Mouse (Mus musculus): ENCODE measurements around the gene Srm. TPM values are rescaled to one million over a fixed set of nuclear protein-coding genes. Genes with fewer than 3 reads are reported as not detected.
A peak's percentile ranks its signal among the peaks of the same experiment; 100 is the strongest.

The Srm gene
- 183 and 192 TPM in 2 replicates for polyA plus RNA-seq (2015; fragmentation: Nextera tagmentation; extraction: Ambion mirVana)

DNA sequence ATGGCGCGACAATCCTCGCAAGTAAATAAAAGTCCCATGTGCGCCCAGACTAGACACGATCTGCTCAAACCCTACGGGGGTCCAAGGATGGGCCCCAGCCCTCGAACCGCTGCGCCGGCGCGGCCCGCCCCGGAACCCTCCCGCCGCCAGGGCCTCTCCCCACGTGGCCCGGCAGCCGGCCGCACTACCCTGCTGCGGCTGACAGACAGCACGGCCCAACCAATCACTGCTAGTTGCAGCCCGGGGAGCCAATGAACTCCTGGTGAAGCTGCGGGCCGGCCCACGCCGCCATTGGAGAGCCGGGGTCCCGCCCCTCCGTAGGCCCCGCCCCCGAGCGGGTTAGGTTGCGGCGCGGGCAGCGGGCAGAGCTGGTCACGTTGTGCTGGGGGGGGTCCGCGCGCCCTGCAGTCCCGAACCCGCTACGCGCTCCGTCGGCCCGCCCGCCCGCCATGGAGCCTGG lies at the start of gene Srm:
Srm (plus strand) TSS at position 333 of the 460 bp plus-strand sequence.
- Histone ChIP-seq H3K9me3 (no peaks in the 10 kb centered on the region), H3K4me3 (peak within 1 kb of the TSS; percentile 99), H3K4me1 (peaks cover 34% of the 10 kb centered on the region), H3K4me2 (peak within 1 kb of the TSS; percentile 77), H3K27me3 (no peaks in the 10 kb centered on the region), H3K9ac (peak within 1 kb of the TSS; percentile 90), H3K27ac (peak within 1 kb of the TSS; percentile 83), H3K36me3 (peaks cover 31% of the 10 kb centered on the region)
- WGBS = under 1% methylated on average over 49 of the region's 50 CpGs
- ATAC-seq (ENCODE audit: borderline replicate concordance, extremely low read depth, low FRiP score, low TSS enrichment) = peak; percentile 99

DNA sequence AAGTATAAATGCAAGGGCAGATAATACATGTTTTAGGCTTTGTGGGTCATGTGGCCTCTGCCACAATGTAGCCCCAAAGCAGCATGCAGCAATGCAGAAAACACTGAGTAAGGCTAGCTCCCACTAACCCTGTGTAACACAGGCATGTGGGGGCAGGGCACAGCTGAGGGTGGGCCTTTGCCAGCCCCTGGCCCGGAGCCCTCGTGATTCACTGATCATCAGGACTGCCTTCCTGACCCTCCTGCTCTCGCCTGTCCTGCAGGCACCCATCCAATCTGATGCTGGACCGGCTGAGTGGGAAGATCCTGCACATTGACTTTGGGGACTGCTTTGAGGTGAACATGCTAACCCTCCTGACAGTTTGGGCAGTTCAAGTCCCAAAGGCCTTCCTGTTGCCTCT lies 42.2 kb upstream of the Srm start:
- ATAC-seq (ENCODE audit: borderline replicate concordance, extremely low read depth, low FRiP score, low TSS enrichment) = no peak
- WGBS = 82% methylated on average over 4 of the region's 4 CpGs
- Histone ChIP-seq H3K4me3 (no peak overlapping the region), H3K9me3 (no peaks in the 10 kb centered on the region), H3K36me3 (peaks cover 85% of the 10 kb centered on the region), H3K27me3 (no peaks in the 10 kb centered on the region), H3K4me1 (no peaks in the 10 kb centered on the region), H3K4me2 (no peak overlapping the region), H3K27ac (no peak overlapping the region), H3K9ac (no peak overlapping the region)

DNA sequence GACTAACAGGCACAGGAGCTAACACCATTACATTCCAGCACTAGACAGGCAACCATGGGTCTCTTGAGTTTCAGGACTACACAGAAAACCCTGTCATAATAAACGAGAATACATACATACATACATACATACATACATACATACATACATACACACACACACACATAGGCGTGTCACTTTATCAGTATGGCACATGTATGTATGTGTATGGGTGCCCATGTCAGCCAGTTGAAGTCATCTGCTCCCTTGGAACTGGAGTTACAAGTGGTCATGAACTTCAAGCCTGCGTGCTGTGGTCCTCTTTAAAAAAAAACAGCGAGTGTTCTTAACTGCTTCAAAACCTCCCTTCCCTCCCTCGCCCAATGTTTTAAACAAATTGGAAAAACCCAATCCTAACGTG lies 33.5 kb upstream of the Srm start:
- peaks cover 7% of the 10 kb centered on the region; the same call in 1 of the 2 replicates for H3K4me1 ChIP-seq
- peak; percentile 41; the same call in 1 of the 2 replicates for ATAC-seq (ENCODE audit: borderline replicate concordance, extremely low read depth, low FRiP score, low TSS enrichment)
- peak overlapping the region; percentile 77 for H3K4me2 ChIP-seq
- H3K9me3 ChIP-seq = no peaks in the 10 kb centered on the region
- H3K9ac ChIP-seq = peak overlapping the region; percentile 91
- H3K4me3 ChIP-seq = peak overlapping the region; percentile 84
- no peaks in the 10 kb centered on the region for H3K27me3 ChIP-seq
- 27% methylated on average over 6 of the region's 6 CpGs for WGBS
- H3K27ac ChIP-seq = peak overlapping the region; percentile 89
- peaks cover 49% of the 10 kb centered on the region for H3K36me3 ChIP-seq

DNA sequence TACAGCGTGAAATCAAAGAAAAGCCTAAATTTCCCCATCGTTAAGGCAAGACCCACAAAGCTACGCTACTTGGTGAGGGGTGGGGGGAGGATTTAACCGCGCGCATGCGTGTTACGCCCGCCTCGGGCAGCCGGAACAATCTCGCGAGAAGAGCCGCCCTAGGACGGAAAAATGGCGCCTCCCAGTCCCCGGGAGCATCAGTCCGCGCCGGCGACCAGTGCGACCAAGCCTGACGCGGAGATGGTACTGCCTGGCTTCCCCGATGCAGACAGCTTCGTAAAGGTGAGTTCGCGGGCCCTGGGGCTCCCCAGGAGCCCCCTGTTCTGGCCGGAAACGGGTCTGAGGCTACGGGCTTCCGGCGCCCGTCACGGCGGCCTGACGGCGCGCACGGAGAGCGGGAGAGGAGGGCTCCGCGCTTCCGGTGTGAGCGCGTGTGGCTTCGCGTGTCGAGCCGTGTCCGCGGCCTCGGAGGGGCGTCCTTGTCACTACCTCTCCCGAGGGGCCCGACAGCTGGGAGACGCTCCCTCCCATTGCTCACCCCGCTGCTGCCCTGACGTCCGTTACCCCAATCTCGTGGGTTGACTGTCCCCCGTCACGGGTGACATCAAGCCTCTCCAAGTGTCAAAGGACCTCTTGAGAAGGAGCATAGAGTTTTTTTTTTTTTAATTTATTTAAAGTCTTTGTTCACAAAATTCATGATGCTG lies 32.9 kb upstream of the Srm start, which contains the start of gene Exosc10:
Exosc10 (plus strand) TSS at position 133 of the 704 bp plus-strand sequence.
- no peaks in the 10 kb centered on the region for H3K27me3 ChIP-seq
- under 1% methylated on average over 63 of the region's 63 CpGs for WGBS

DNA sequence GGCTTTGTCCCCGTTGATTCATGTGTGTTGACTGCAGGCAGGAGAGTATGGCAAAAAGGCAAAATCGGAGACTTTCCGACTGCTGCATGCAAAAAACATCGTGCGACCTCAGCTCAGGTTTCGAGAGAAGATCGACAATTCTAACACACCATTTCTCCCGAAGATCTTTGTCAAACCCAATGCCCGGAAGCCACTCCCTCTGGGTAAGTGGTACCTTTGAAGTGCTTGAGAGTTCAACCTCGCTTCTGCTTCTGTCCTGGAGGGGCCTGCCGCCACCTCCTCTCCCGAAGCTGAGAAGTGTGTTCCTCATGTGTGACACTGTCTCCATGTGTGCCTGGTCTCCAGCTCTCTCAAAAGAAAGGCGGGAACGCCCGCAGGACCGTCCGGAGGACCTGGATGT lies 28.6 kb upstream of the Srm start:
- no peak overlapping the region for H3K4me3 ChIP-seq

More for the DNA sequence above, 32.9 kb upstream of the Srm start, which contains the start of gene Exosc10:
- peak within 1 kb of the TSS; percentile 84 for H3K4me3 ChIP-seq
- H3K4me1 ChIP-seq = peaks cover 7% of the 10 kb centered on the region; the same call in 1 of the 2 replicates
- H3K27ac ChIP-seq = peak within 1 kb of the TSS; percentile 89
- H3K9me3 ChIP-seq = no peaks in the 10 kb centered on the region
- H3K9ac ChIP-seq = peak within 1 kb of the TSS; percentile 91
- H3K36me3 ChIP-seq = peaks cover 50% of the 10 kb centered on the region
- peak within 1 kb of the TSS; percentile 77 for H3K4me2 ChIP-seq
- ATAC-seq (ENCODE audit: borderline replicate concordance, extremely low read depth, low FRiP score, low TSS enrichment) = peak; percentile 94

DNA sequence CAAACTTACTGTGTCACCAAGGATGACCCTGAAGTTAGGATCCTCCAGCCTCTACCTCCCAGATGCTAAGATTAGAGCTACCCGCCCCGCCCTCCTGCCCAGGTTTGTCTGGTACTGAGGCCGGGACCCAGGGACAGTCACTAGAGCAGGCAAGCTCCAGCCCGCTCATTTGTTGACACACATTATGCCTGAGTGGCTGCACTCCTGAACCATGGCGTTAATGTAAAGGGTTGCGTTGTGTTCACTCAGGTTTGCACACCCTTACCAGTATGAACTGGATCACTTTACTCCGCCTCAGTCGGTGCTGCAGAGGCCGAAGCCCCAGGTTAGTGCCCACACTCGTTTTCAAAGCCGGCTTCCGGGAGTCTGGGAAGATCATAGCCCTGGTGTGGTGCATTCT lies 27.7 kb upstream of the Srm start:
- WGBS = 91% methylated on average over 12 of the region's 12 CpGs
- H3K9ac ChIP-seq = no peak overlapping the region

More for the DNA sequence above, 28.6 kb upstream of the Srm start:
- no peak for ATAC-seq (ENCODE audit: borderline replicate concordance, extremely low read depth, low FRiP score, low TSS enrichment)
- no peaks in the 10 kb centered on the region for H3K27me3 ChIP-seq
- H3K9ac ChIP-seq = no peak overlapping the region
- peaks cover 7% of the 10 kb centered on the region; the same call in 1 of the 2 replicates for H3K4me1 ChIP-seq
- H3K36me3 ChIP-seq = peaks cover 77% of the 10 kb centered on the region
- H3K9me3 ChIP-seq = no peaks in the 10 kb centered on the region
- WGBS = 92% methylated on average over 17 of the region's 17 CpGs
- H3K4me2 ChIP-seq = no peak overlapping the region
- no peak overlapping the region for H3K27ac ChIP-seq

DNA sequence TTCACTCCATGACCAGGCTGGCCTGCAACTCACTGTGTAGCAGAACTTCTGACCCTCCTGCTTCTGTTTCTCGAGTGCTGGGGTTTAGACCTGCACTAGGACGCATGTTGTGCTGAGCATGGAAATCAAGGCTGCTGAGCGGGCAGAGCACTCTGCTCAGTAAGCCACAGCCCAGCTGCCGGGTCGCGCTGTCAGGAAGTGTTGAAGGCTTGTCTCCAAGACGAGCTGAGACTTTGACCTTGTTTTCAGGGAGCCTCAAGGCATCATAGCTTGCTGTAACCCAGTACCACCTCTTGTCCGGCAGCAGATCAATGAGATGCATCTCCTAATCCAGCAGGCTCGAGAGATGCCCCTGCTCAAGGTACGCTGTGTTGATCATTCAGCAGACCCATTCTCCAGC lies 21.2 kb upstream of the Srm start:
- no peak overlapping the region for H3K9ac ChIP-seq
- no peak overlapping the region for H3K27ac ChIP-seq
- H3K27me3 ChIP-seq = no peaks in the 10 kb centered on the region
- peaks cover 98% of the 10 kb centered on the region for H3K36me3 ChIP-seq
- no peaks in the 10 kb centered on the region for H3K9me3 ChIP-seq
- no peak overlapping the region for H3K4me3 ChIP-seq
- no peaks in the 10 kb centered on the region for H3K4me1 ChIP-seq
- H3K4me2 ChIP-seq = no peak overlapping the region
- WGBS = 85% methylated on average over 10 of the region's 10 CpGs
- no peak for ATAC-seq (ENCODE audit: borderline replicate concordance, extremely low read depth, low FRiP score, low TSS enrichment)

More for the DNA sequence above, 27.7 kb upstream of the Srm start:
- peaks cover 7% of the 10 kb centered on the region; the same call in 1 of the 2 replicates for H3K4me1 ChIP-seq
- H3K36me3 ChIP-seq = peaks cover 86% of the 10 kb centered on the region
- no peaks in the 10 kb centered on the region for H3K27me3 ChIP-seq
- no peak overlapping the region for H3K4me3 ChIP-seq
- no peak overlapping the region for H3K4me2 ChIP-seq
- no peak overlapping the region for H3K27ac ChIP-seq
- no peak; the same call in 1 of the 2 replicates for ATAC-seq (ENCODE audit: borderline replicate concordance, extremely low read depth, low FRiP score, low TSS enrichment)
- H3K9me3 ChIP-seq = no peaks in the 10 kb centered on the region

DNA sequence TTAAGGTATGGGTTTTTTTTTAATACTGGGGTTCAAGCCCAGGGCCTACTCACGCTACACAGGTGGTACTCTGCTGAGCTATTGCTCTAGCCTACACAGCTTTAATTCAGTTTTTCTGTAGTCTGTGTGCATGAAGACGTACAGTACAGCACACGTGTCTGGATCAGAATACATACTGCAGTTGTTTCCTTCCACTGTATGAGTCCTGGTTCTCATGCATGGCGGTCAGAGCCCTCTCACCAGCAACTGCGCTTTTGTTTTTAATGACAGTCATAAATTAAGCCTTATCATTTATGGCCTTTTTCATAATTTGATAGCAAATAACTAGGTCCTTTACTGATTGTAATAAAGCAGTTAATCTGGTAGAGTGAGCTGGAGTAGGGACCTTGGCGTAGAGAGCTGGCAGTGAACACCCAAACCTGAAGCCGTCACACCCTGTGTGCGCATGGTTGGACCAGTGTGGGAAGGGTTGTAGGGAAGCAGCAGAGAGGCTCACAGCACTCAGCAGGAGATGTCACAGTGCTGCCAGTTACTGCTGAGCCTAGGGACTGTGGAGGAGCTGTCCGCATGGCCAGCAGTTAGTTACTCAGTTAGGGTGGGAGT lies 20.5 kb upstream of the Srm start:
- Histone ChIP-seq H3K4me1 (no peaks in the 10 kb centered on the region), H3K9ac (no peak overlapping the region), H3K4me2 (no peak overlapping the region), H3K27ac (no peak overlapping the region), H3K36me3 (peaks cover 98% of the 10 kb centered on the region), H3K4me3 (no peak overlapping the region), H3K27me3 (no peaks in the 10 kb centered on the region), H3K9me3 (no peaks in the 10 kb centered on the region)
- WGBS = 97% methylated on average over 9 of the region's 9 CpGs
- ATAC-seq (ENCODE audit: borderline replicate concordance, extremely low read depth, low FRiP score, low TSS enrichment) = no peak

DNA sequence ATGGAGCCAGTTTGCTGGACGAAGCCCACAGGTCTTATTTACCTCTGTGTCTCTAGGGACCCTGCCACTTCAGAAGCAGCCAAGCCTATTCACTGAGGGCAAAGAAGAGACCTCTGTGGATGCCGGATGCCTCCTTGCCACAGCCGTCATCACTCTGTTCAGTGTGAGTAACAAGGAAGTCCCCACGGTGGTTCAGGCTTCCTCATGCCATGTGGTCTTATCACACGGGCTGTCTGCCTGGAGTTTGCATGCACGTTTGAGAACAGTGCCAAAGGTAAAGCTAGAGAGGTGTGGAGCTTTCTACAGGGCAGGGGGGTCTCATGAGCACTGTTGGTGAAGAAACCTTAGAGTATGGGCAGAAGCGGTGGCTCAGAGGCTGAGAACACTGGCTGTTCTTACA lies 18.1 kb upstream of the Srm start:
- Histone ChIP-seq H3K36me3 (peaks cover 98% of the 10 kb centered on the region), H3K4me2 (no peak overlapping the region), H3K9me3 (no peaks in the 10 kb centered on the region), H3K4me3 (no peak overlapping the region), H3K4me1 (no peaks in the 10 kb centered on the region), H3K27ac (no peak overlapping the region), H3K9ac (no peak overlapping the region), H3K27me3 (no peaks in the 10 kb centered on the region)
- WGBS = 83% methylated on average over 7 of the region's 7 CpGs
- no peak for ATAC-seq (ENCODE audit: borderline replicate concordance, extremely low read depth, low FRiP score, low TSS enrichment)

DNA sequence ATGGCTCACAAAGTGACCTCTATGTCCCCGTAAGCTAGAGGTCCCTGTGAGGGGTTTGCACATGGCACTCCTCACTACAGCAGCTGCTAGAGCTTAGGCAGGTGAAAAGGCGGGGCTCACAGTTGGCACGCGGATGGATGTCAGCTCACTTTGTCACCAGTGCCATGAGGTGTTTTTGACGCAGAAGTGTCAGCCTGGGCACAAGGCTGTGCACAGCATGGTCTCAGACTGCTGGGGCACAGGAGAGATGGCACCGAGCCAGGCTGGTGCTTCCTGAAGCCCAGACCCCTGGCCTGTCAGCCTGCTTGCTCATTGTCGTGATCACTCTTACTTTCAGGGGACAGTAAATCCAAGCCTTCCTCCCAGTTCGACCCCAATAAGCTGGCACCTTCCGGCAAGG lies 10.5 kb upstream of the Srm start:
- H3K27me3 ChIP-seq = no peaks in the 10 kb centered on the region
- H3K36me3 ChIP-seq = peaks cover 74% of the 10 kb centered on the region
- no peak overlapping the region for H3K27ac ChIP-seq
- no peaks in the 10 kb centered on the region for H3K9me3 ChIP-seq
- WGBS = 83% methylated on average over 9 of the region's 9 CpGs
- ATAC-seq (ENCODE audit: borderline replicate concordance, extremely low read depth, low FRiP score, low TSS enrichment) = no peak
- no peak overlapping the region for H3K4me3 ChIP-seq
- no peak overlapping the region for H3K4me2 ChIP-seq
- no peak overlapping the region for H3K9ac ChIP-seq
- H3K4me1 ChIP-seq = no peaks in the 10 kb centered on the region

DNA sequence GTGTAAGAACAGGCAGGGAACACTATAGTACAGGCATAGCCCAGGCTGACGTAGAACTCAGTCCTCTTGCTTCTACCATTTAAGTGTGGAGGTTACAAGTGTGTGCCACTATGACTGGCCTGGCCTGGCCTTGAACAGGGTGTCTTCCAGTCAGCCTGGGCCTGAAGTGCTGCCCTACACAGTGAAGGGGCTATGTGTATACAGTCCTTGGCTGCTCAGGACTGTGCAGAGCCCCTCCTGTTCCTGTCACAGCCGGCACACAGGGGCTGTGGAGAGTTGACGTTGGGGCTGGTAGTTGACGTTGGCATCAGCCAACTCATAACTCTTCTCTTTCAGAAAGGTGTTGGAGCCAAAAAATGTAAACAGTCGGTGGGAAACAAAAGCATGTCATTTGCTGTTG lies 9.9 kb upstream of the Srm start:
- ATAC-seq (ENCODE audit: borderline replicate concordance, extremely low read depth, low FRiP score, low TSS enrichment) = no peak
- H3K9ac ChIP-seq = no peak overlapping the region
- WGBS = 83% methylated on average over 5 of the region's 5 CpGs
- H3K27ac ChIP-seq = no peak overlapping the region
- peaks cover 67% of the 10 kb centered on the region for H3K36me3 ChIP-seq
- no peaks in the 10 kb centered on the region for H3K9me3 ChIP-seq
- no peaks in the 10 kb centered on the region for H3K27me3 ChIP-seq
- no peaks in the 10 kb centered on the region for H3K4me1 ChIP-seq
- no peak overlapping the region for H3K4me2 ChIP-seq
- no peak overlapping the region for H3K4me3 ChIP-seq

DNA sequence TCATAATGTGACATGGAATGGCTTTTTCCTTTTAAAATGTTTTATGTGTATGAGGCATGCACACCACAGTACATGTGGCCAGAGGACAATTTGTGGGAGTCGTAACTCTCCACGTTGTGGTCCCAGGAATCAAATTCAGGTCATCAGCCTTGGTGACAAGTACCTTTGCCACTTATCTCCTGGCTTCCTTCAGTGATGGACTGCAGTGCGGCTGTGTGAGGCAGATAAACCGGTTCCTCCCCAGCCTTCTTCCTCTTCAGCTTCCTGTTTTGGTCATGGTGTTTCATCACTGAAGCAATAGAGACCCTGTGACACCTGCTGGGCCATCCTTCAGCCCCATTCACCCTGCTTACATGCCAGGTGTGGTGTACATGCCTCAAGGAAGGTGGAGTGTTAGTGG lies 8.0 kb upstream of the Srm start:
- Histone ChIP-seq H3K4me3 (no peak overlapping the region), H3K9ac (no peak overlapping the region), H3K4me1 (no peaks in the 10 kb centered on the region), H3K4me2 (no peak overlapping the region), H3K27ac (no peak overlapping the region), H3K36me3 (peaks cover 49% of the 10 kb centered on the region), H3K9me3 (no peaks in the 10 kb centered on the region), H3K27me3 (no peaks in the 10 kb centered on the region)
- WGBS = 53% methylated on average over 4 of the region's 4 CpGs
- ATAC-seq (ENCODE audit: borderline replicate concordance, extremely low read depth, low FRiP score, low TSS enrichment) = no peak

Measured in lung, embryonic 15.5 days (tissue).